Mouse (Mus musculus) heart, postnatal 4 days (tissue): ENCODE data around the gene Ciz1. TPM values are rescaled to one million over a fixed set of nuclear protein-coding genes. Genes with fewer than 3 reads are reported as not detected.
"Not testable (repeated sequence)": the region's sequence is repeated elsewhere in the genome, so short reads cannot be mapped to it uniquely, and the experiment has no call there.

Experiments used
- DNase-seq: peaks from one replicate; pipeline ENCODE4 v3.0.0; 2021
- total RNA-seq, 2 experiments: library from RNA; stranded (reverse); gene quantifications; 2 replicates each; pipeline ENCODE4 v1.2.3; 2021

Gene Ciz1
- total RNA-seq, 2 experiments from 2014 or later, result 34.5 to 48.3 TPM

GRCm38 (mm10) chr2:32347019-32347418 lies 5.1 kb upstream of the Ciz1 start:
- no peak for DNase-seq

- no peak for DNase-seq
Observed at GRCm38 (mm10) chr2:32348311-32348710, 3.8 kb upstream of the Ciz1 start.

- DNase-seq, result no peak
Observed at GRCm38 (mm10) chr2:32349625-32350255, 2.4 kb upstream of the Ciz1 start.

- DNase-seq, result no peak
Observed at GRCm38 (mm10) chr2:32350471-32351051, 1.6 kb upstream of the Ciz1 start.

GRCm38 (mm10) chr2:32351471-32351961 lies 611 bp upstream of the Ciz1 start:
- DNase-seq, result no peak

- peak; percentile 97 for DNase-seq
Observed at GRCm38 (mm10) chr2:32353007-32353542, 948 bp downstream of the Ciz1 start, which contains the start of gene Dnm1. Gene Dnm1 (minus strand): TSS chr2:32353338.

- DNase-seq, result no peak
Observed at GRCm38 (mm10) chr2:32353836-32354235, 1.7 kb downstream of the Ciz1 start.

- DNase-seq, result no peak
Observed at GRCm38 (mm10) chr2:32354336-32354895, 2.3 kb downstream of the Ciz1 start.

- no peak for DNase-seq
Observed at GRCm38 (mm10) chr2:32356216-32356615, 4.1 kb downstream of the Ciz1 start.

GRCm38 (mm10) chr2:32357710-32358109 lies 5.6 kb downstream of the Ciz1 start:
- no peak for DNase-seq

GRCm38 (mm10) chr2:32358381-32358780 lies 6.3 kb downstream of the Ciz1 start:
- DNase-seq, result no peak

- peak; percentile 74 for DNase-seq
Observed at GRCm38 (mm10) chr2:32360741-32361140, 8.6 kb downstream of the Ciz1 start.

GRCm38 (mm10) chr2:32361437-32361836 lies 9.3 kb downstream of the Ciz1 start:
- peak; percentile 70 for DNase-seq

GRCm38 (mm10) chr2:32362274-32362673 lies 10.1 kb downstream of the Ciz1 start:
- DNase-seq, result not testable (repeated sequence)

- peak; percentile 96 for DNase-seq
Observed at GRCm38 (mm10) chr2:32362817-32363340, 10.8 kb downstream of the Ciz1 start.

GRCm38 (mm10) chr2:32363376-32364106 lies 11.4 kb downstream of the Ciz1 start:
- peak; percentile 37 for DNase-seq

GRCm38 (mm10) chr2:32364121-32364520 lies 12.0 kb downstream of the Ciz1 start:
- DNase-seq, result no peak

GRCm38 (mm10) chr2:32367315-32367714 lies 15.2 kb downstream of the Ciz1 start:
- no peak for DNase-seq

GRCm38 (mm10) chr2:32374191-32374590 lies 22.1 kb downstream of the Ciz1 start:
- DNase-seq, result no peak

- DNase-seq, result no peak
Observed at GRCm38 (mm10) chr2:32375317-32375940, 23.3 kb downstream of the Ciz1 start.

- no peak for DNase-seq
Observed at GRCm38 (mm10) chr2:32376963-32377362, 24.8 kb downstream of the Ciz1 start.

GRCm38 (mm10) chr2:32380001-32380500 lies 27.9 kb downstream of the Ciz1 start:
- no peak for DNase-seq
